Mouse (Mus musculus): ENCODE data around the gene Shq1. TPM values are rescaled to one million over a fixed set of nuclear protein-coding genes. Genes with fewer than 3 reads are reported as not detected.

Shq1 gene
- polyA plus RNA-seq, 1 experiment from 2014 or later: 16.3 TPM

GRCm38 (mm10) chr6:100520558-100521099, 150.3 kb downstream of the Shq1 start:
- H3K27ac ChIP-seq: no peak overlapping the region
- H3K4me3 ChIP-seq: no peak overlapping the region
- peaks cover 27% of the 10 kb centered on the region for H3K4me1 ChIP-seq
- H3K9me3 ChIP-seq (replicated peaks): no peaks in the 10 kb centered on the region
- WGBS: 79% methylated on average over 5 of the region's 5 CpGs
- peaks cover 48% of the 10 kb centered on the region for H3K27me3 ChIP-seq
- no peak for ATAC-seq (ENCODE audit: low FRiP score)
- no peak overlapping the region for H3K9ac ChIP-seq
- H3K4me2 ChIP-seq (replicated peaks): no peak overlapping the region
- no peaks in the 10 kb centered on the region for H3K36me3 ChIP-seq

GRCm38 (mm10) chr6:100519837-100520236, 151.1 kb downstream of the Shq1 start:
- Histone ChIP-seq H3K4me2 (replicated peaks) (no peak overlapping the region), H3K9me3 (replicated peaks) (no peaks in the 10 kb centered on the region), H3K9ac (no peak overlapping the region), H3K4me1 (peaks cover 24% of the 10 kb centered on the region), H3K27ac (no peak overlapping the region), H3K4me3 (no peak overlapping the region), H3K27me3 (peaks cover 53% of the 10 kb centered on the region), H3K36me3 (no peaks in the 10 kb centered on the region)
- 55% methylated on average over 12 of the region's 12 CpGs for WGBS
- ATAC-seq (ENCODE audit: low FRiP score): no peak

Other genes with a start within 250 kb of the Shq1 start
- gene Gxylt2, start 33.6 kb upstream of the Shq1 start, polyA plus RNA-seq (2016; fragmentation: Nextera tagmentation; extraction: Ambion mirVana): 9.6 and 11.1 TPM in 2 replicates
- gene Ppp4r2, start 162.5 kb upstream of the Shq1 start, polyA plus RNA-seq (2016; fragmentation: Nextera tagmentation; extraction: Ambion mirVana): 27.2 and 29.1 TPM in 2 replicates

Measured in hindbrain, embryonic 12.5 days (tissue).